Mouse (Mus musculus) thymus, adult 2 months (tissue): Measurements from ENCODE around the gene Dcdc2b. TPM values are rescaled to one million over a fixed set of nuclear protein-coding genes. Genes with fewer than 3 reads are reported as not detected.

Experiments used
- DNase-seq: peaks from one replicate; pipeline ENCODE4 v3.0.0; 2021
- H3K27ac ChIP-seq: fragments of 200-500 bp; 2 replicates; pipeline ENCODE4 v1.5.1; 2012; ENCODE audit warnings: low read length, control low read depth; ENCODE audit not compliant: control insufficient read depth, insufficient read depth
- H3K27me3 ChIP-seq: fragments of 200-500 bp; 2 replicates; pipeline ENCODE4 v1.6.1; 2012; ENCODE audit warnings: mild to moderate bottlenecking, low read length, moderate library complexity, mixed read lengths; ENCODE audit not compliant: control insufficient read depth, insufficient read depth
- H3K36me3 ChIP-seq: fragments of 200-500 bp; 2 replicates; pipeline ENCODE4 v1.6.1; 2012; ENCODE audit warnings: mild to moderate bottlenecking, low read length, moderate library complexity; ENCODE audit not compliant: control insufficient read depth, insufficient read depth
- H3K4me1 ChIP-seq: fragments of 200-500 bp; replicated peaks from 2 replicates; pipeline ENCODE4 v1.6.1; 2012; ENCODE audit warnings: low read length; ENCODE audit not compliant: control insufficient read depth, insufficient read depth
- H3K4me3 ChIP-seq: fragments of 200-500 bp; 2 replicates; pipeline ENCODE4 v1.5.1; 2012; ENCODE audit warnings: mild to moderate bottlenecking, low read length, control low read depth, moderate library complexity; ENCODE audit not compliant: control insufficient read depth, insufficient read depth
- CTCF ChIP-seq: fragments of 200-500 bp; IDR thresholded peaks from 2 replicates; pipeline ENCODE4 v1.5.1; 2012; ENCODE audit warnings: mild to moderate bottlenecking, control low read depth, low read length, moderate library complexity, borderline replicate concordance; ENCODE audit not compliant: control insufficient read depth, poor library complexity, insufficient read depth; ENCODE audit errors: extremely low read depth
- POLR2A ChIP-seq: fragments of 200-500 bp; IDR thresholded peaks from 2 replicates; pipeline ENCODE4 v1.6.1; 2012; ENCODE audit warnings: mild to moderate bottlenecking, low read length, control low read depth, moderate library complexity; ENCODE audit not compliant: control insufficient read depth, poor library complexity, insufficient read depth; ENCODE audit errors: extremely low read depth
- WGBS: fragments of 180-500 bp; shearing (Covaris S2); methylation state at CpG from one replicate; pipeline ENCODE4 v1.1.7; 2018; 5-methylcytosine and 5-hydroxymethylcytosine counted together
- polyA plus RNA-seq: library from polyadenylated mRNA; depleted of rRNA; stranded (reverse); fragments of >200 nt; gene quantifications from 2 replicates; pipeline ENCODE4 v1.2.3, GENCODE M21; 2012

Gene Dcdc2b
- polyA plus RNA-seq, 1 experiment = 7.0 TPM

DNA sequence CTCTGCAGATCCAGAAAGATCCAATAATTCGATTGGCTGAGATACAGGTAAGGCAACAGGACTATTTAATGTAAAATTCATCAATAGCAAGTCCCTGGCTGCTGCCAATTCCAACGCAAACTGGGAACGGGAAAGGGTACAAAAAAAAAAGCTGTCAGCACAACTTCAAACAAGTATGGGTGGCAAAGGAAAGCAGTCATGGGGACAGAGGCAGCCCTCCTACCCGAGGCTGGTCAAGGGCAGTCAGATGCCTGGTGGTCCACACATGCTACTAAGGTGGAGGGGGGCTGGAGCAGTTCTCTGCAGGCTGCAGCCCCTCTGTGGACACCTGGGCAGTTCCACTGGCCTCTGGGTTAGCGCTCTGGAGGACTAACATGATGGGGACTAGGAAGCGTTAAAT, 12.0 kb upstream of the Dcdc2b start:
- no peak for TF ChIP-seq POLR2A
- Histone ChIP-seq H3K36me3 (peaks cover 36% of the 10 kb centered on the region), H3K4me1 (peaks cover 27% of the 10 kb centered on the region), H3K27ac (no peak overlapping the region), H3K4me3 (no peak overlapping the region), H3K27me3 (no peaks in the 10 kb centered on the region)
- WGBS = 85% methylated on average over 6 of the region's 6 CpGs
- DNase-seq = no peak

DNA sequence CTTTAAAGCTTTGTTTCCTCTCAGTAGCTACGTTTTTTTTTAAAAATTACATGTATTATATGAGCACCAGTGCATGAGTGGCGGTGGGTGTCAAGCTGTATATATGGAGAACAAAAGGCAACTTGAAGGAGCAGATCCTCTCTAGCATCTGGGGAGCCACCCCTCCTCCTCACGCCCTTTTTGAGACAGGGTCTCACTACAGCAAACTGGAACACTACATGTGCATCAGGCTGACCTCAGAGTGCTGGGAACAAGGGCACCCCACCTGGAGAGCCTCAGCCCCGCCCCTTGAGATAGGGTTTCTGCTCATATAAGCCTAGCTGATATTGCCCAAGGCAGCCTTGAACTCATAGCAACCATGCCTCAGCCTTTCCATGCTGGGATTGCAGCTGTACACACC, 11.4 kb upstream of the Dcdc2b start:
- H3K36me3 ChIP-seq = peaks cover 31% of the 10 kb centered on the region
- no peak for DNase-seq
- no peak overlapping the region for H3K4me3 ChIP-seq
- H3K27ac ChIP-seq = no peak overlapping the region
- H3K27me3 ChIP-seq = no peaks in the 10 kb centered on the region
- H3K4me1 ChIP-seq = peaks cover 27% of the 10 kb centered on the region
- 60% methylated on average over 4 of the region's 4 CpGs for WGBS
- TF ChIP-seq CTCF (no peak), POLR2A (no peak)

DNA sequence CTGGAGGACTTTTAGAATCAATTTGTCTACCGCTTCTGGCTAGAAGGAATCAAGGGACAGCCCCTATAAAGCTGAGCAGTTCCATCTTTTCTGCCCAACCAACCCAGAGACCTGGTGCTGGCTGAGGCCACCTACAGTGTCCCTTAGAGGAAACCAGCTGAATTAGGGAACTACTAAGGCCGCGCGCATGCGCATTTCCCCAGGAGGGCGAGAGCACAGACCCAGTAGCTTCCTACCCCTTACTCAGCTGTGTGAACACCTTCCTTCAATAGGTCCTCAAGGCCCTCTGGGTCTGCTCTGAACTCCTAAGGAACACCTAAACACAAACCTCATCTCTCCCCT, 10.9 kb upstream of the Dcdc2b start:
- TF ChIP-seq POLR2A = no peak
- no peak for TF ChIP-seq CTCF
- H3K36me3 ChIP-seq = peaks cover 26% of the 10 kb centered on the region
- peak overlapping the region; percentile 42 for H3K4me3 ChIP-seq
- DNase-seq = peak; percentile 64
- H3K27me3 ChIP-seq = no peaks in the 10 kb centered on the region
- 2% methylated on average over 6 of the region's 6 CpGs for WGBS
- H3K27ac ChIP-seq = peak overlapping the region; percentile 89
- H3K4me1 ChIP-seq = peaks cover 27% of the 10 kb centered on the region

DNA sequence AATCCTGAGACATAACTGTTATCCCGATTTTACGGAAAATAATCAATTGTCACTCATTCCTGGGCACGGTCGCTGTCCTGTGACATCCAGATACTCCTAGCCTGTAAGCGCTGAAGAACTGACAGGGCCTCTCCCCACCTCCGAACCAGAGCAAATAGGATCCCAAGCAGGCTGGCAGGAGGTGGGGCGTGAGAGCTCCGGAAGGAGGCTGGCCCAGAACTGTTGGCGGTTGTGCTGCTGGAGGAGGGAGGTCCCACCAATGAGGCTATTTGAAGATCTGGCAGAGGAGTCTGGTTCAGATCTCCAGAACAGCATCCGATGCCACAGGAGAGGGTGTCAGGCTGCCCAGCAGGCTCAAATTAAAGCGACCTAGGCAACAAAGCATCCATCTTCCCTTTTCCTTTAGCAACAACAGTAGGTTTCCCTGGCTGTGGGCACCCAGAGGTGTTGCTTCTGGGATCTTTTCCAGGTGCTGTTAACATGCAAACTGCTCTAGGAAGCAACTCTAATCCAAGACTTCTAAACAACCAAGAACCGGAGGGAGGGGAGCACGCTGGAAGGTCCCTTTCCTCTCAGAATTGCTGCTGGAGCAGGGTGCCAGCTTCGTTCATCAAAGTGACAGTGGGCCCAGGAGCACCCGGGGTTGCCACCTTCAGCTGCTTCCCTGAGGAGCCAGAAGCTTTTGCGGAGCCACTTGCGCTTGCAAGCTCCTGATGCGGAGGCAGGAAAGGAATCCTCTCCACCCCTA, 10.4 kb upstream of the Dcdc2b start:
- peak overlapping the region; percentile 98 for H3K27ac ChIP-seq

DNA sequence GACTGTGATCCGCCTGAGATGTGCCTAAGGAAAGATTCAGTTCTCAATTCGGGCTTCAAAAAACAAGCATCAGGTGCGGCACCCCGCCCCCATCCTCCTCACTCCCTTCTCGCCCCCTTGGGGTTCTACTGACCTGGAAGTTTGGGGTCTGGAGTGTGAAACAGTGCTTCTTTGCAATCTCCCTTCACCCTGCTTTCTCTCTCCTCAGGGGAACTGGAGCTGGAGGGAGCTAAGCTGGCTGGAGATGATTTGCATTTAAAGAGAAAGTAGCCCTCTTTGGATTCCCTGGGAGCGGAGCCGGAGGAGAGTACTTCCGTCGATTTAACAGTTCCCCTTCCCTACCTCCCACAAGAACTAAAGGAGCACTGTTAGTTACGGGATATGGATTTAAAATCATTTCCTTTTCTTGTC, 9.6 kb upstream of the Dcdc2b start, which contains the start of gene Ccdc28b:
Gene Ccdc28b (minus strand): TSS at position 267 of the 411 bp plus-strand sequence.
- Histone ChIP-seq H3K4me1 (peaks cover 30% of the 10 kb centered on the region), H3K27ac (peak within 1 kb of the TSS; percentile 98), H3K4me3 (peak within 1 kb of the TSS; percentile 80), H3K27me3 (no peaks in the 10 kb centered on the region), H3K36me3 (peaks cover 13% of the 10 kb centered on the region)
- 2% methylated on average over 10 of the region's 10 CpGs for WGBS
- TF ChIP-seq POLR2A (no peak), CTCF (no peak)
- peak; percentile 46 for DNase-seq

More for the DNA sequence above, 10.4 kb upstream of the Dcdc2b start:
- peak; percentile 84 for DNase-seq
- Histone ChIP-seq H3K27me3 (no peaks in the 10 kb centered on the region), H3K4me1 (peaks cover 27% of the 10 kb centered on the region), H3K36me3 (peaks cover 21% of the 10 kb centered on the region), H3K4me3 (peak overlapping the region; percentile 42)
- WGBS = under 1% methylated on average over 18 of the region's 18 CpGs
- TF ChIP-seq CTCF (peak; percentile 48; the same call in 1 of the 2 replicates), POLR2A (peak; percentile 83)

DNA sequence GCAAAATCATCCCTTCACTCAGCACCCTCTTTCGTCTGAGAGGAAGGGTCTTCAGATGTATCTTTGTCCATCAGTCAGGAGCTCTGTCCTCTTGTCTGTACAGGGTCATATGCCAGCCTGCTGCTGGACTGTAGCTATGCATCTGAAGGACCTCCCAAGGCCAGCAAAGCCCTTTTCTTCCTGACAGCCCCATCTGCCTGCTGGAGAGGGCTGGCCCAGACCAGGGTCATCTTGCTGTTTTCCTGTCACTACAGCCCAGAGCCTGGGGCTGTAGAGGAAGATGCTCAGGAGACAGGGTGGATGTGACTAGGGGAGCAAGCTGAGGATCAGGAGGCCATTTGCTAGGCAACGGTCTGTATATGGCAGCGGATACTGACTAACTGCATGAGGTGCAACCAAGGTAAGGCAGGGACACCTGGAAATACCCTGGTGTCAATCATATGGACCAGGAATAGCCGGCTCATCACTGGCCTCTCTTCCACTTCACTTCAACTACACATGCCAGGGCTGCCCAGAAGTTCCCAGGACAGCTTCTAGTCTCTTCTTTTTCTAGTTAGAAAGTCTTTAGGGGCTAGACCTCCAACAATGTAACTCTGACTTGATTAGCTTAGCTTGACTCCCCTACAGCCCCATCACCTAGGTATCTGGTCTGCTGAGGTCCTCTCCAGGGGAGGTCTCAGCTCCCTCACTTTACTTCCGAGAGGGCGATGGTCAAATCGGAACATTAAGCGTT, 8.9 kb upstream of the Dcdc2b start:
- H3K36me3 ChIP-seq = peaks cover 6% of the 10 kb centered on the region
- H3K27ac ChIP-seq = peak overlapping the region; percentile 98
- TF ChIP-seq POLR2A = no peak
- TF ChIP-seq CTCF = no peak
- H3K27me3 ChIP-seq = no peaks in the 10 kb centered on the region
- peak overlapping the region; percentile 80 for H3K4me3 ChIP-seq
- no peak for DNase-seq
- 25% methylated on average over 8 of the region's 8 CpGs for WGBS
- H3K4me1 ChIP-seq = peaks cover 36% of the 10 kb centered on the region
